Mouse (Mus musculus) granulocyte monocyte progenitor cell, adult 5-6 weeks (primary cell): ENCODE results near the gene Gnb1l. TPM values are rescaled to one million over a fixed set of nuclear protein-coding genes. Genes with fewer than 3 reads are reported as not detected.

Experiments
- ATAC-seq: replicated peaks from 2 replicates; pipeline ENCODE4 v1.8.0; 2016; ENCODE audit warnings: mild to moderate bottlenecking, moderate TSS enrichment, inconsistent platforms; ENCODE audit not compliant: poor library complexity, severe bottlenecking
- total RNA-seq, 2 experiments: library from RNA; stranded (forward) in 1 of 2; stranded (reverse) in 1 of 2; fragments of 200-712, 200-1000 nt in 1 of 2; fragments of >200 nt in 1 of 2; fragmentation: Nextera tagmentation in 1 of 2; gene quantifications; 2 replicates each; pipeline ENCODE4 v1.2.3; 2014 to 2017

Gnb1l gene
- total RNA-seq, 2 experiments from 2014 or later: 7.5 to 9.5 TPM

GRCm38 (mm10) chr16:18609099-18609498, 110.6 kb downstream of the Gnb1l start:
- ATAC-seq: no peak

- no peak for ATAC-seq
Observed at GRCm38 (mm10) chr16:18611752-18612151, 113.2 kb downstream of the Gnb1l start.

DNA sequence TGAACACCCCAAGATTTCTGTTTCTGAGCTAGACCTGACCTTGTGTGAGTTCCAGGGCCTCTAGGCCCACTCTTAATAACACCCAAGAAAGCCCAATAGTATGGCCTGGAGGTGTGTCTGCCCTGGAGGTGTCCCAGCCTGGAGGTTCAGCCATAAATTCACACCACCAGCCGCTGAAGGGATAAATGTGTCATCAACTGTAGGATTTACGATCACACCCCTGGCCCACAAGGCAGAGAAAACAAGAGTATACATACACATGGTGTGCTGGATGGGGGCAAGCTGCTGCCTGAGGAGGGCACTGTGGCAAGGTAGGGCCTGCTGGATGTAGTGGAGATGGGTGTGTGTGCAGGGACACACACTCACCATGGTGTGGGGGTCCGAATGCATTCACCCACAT, 114.8 kb downstream of the Gnb1l start:
- no peak for ATAC-seq

Other genes starting within 250 kb of the Gnb1l start
- 485 and 506 TPM in 2 replicates for gene Ranbp1, start 250.0 kb upstream of the Gnb1l start, total RNA-seq (2014; fragmentation: Nextera tagmentation)
- gene Ranbp1, start 250.0 kb upstream of the Gnb1l start, total RNA-seq (2017): 446 and 556 TPM in 2 replicates
- gene Gm49776, start 240.4 kb upstream of the Gnb1l start, total RNA-seq (2014; fragmentation: Nextera tagmentation): 2.1 TPM in 1 of 2 replicates, not detected in the other
- gene Gm49776, start 240.4 kb upstream of the Gnb1l start, total RNA-seq (2017): not detected in 2 replicates
- 48.5 and 52.2 TPM in 2 replicates for gene Dgcr8, start 209.5 kb upstream of the Gnb1l start, total RNA-seq (2014; fragmentation: Nextera tagmentation)
- 46.3 and 54.4 TPM in 2 replicates for gene Dgcr8, start 209.5 kb upstream of the Gnb1l start, total RNA-seq (2017)
- gene Tango2, start 150.6 kb upstream of the Gnb1l start, total RNA-seq (2014; fragmentation: Nextera tagmentation): 20.3 and 30.5 TPM in 2 replicates
- gene Tango2, start 150.6 kb upstream of the Gnb1l start, total RNA-seq (2017): 5.4 and 8.8 TPM in 2 replicates
- gene Arvcf, start 150.5 kb upstream of the Gnb1l start, total RNA-seq (2014; fragmentation: Nextera tagmentation): 1.8 and 1.9 TPM in 2 replicates
- 0.21 and 2.8 TPM in 2 replicates for gene Arvcf, start 150.5 kb upstream of the Gnb1l start, total RNA-seq (2017)
- gene Txnrd2, start 72.3 kb upstream of the Gnb1l start, total RNA-seq (2014; fragmentation: Nextera tagmentation): 13.1 and 28.8 TPM in 2 replicates
- gene Txnrd2, start 72.3 kb upstream of the Gnb1l start, total RNA-seq (2017): 8.8 and 9.7 TPM in 2 replicates
- gene Comt, start 71.9 kb upstream of the Gnb1l start, total RNA-seq (2014; fragmentation: Nextera tagmentation): 40.4 and 48.4 TPM in 2 replicates
- 34.1 and 34.6 TPM in 2 replicates for gene Comt, start 71.9 kb upstream of the Gnb1l start, total RNA-seq (2017)
- gene Rtl10, start 188 bp downstream of the Gnb1l start, total RNA-seq (2014; fragmentation: Nextera tagmentation): 9.0 and 16.0 TPM in 2 replicates
- gene Rtl10, start 188 bp downstream of the Gnb1l start, total RNA-seq (2017): 0.88 and 2.4 TPM in 2 replicates
- gene Tbx1, start 92.0 kb downstream of the Gnb1l start, total RNA-seq (2014; fragmentation: Nextera tagmentation): not detected in 2 replicates
- not detected in 2 replicates for gene Tbx1, start 92.0 kb downstream of the Gnb1l start, total RNA-seq (2017)
- not detected in 2 replicates for gene Gp1bb, start 123.7 kb downstream of the Gnb1l start, total RNA-seq (2014; fragmentation: Nextera tagmentation)
- gene Gp1bb, start 123.7 kb downstream of the Gnb1l start, total RNA-seq (2017): not detected in 2 replicates
- gene Gm49601, start 127.7 kb downstream of the Gnb1l start, total RNA-seq (2014; fragmentation: Nextera tagmentation): 1.9 TPM in 1 of 2 replicates, not detected in the other
- gene Gm49601, start 127.7 kb downstream of the Gnb1l start, total RNA-seq (2017): not detected in 2 replicates
- not detected in 2 replicates for gene Sept5, start 131.2 kb downstream of the Gnb1l start, total RNA-seq (2014; fragmentation: Nextera tagmentation)
- gene Sept5, start 131.2 kb downstream of the Gnb1l start, total RNA-seq (2017): 1.8 and 2.6 TPM in 2 replicates